Comparison of ENCODE assay signal across 31 mouse cellular contexts in genomic region chr9:123932911-123933675, GRCm38 (mm10). TPM values are rescaled to one million over a fixed set of nuclear protein-coding genes. Genes with fewer than 3 reads are reported as not detected.
DNase-seq lines count a peak whose midpoint lies in the region; ATAC-seq and TF ChIP-seq lines count a peak whose summit lies in the region.
"Had no signal": no experiment of that assay in that cellular context is flagged by ENCODE, and none has a peak within 500 bp of the region (broad histone marks: within the 10 kb centered on the region; RNA-seq: fewer than 3 reads in every experiment).

No protein-coding gene starts in this region.

- peaks cover 5% of the 10 kb centered on the region for H3K4me1 ChIP-seq in bone marrow, adult 2 months (ENCODE audit: control insufficient read depth, insufficient read depth, low read length)
- peaks cover 21% of the 10 kb centered on the region for H3K4me1 ChIP-seq in liver, postnatal 0 days (ENCODE audit: insufficient read depth)
- H3K4me1 ChIP-seq: hindbrain, embryonic 12.5 days; midbrain, embryonic 12.5 days had no signal

- no peak overlapping the region for H3K4me2 ChIP-seq in liver, postnatal 0 days (ENCODE audit: low read depth, low read length)
- H3K4me2 ChIP-seq: heart, embryonic 12.5 days; hindbrain, embryonic 12.5 days; midbrain, embryonic 12.5 days had no signal

- H3K9me3 ChIP-seq in liver, postnatal 0 days (ENCODE audit: low read length): no peaks in the 10 kb centered on the region
- H3K9me3 ChIP-seq: embryonic facial prominence, embryonic 10.5 days; heart, embryonic 12.5 days; hindbrain, embryonic 12.5 days; limb, embryonic 10.5 days; midbrain, embryonic 12.5 days had no signal

- ATAC-seq in liver, postnatal 0 days: no peak
- ATAC-seq: forebrain, embryonic 16.5 days had no signal

- DNase-seq in 416B (ENCODE audit: low read depth): peak; percentile 65
- peak; percentile 78 for DNase-seq in ES-CJ7 (ENCODE audit: low read depth, low spot score)
- no peak for DNase-seq in liver, postnatal 0 days
- no peak for DNase-seq in right cerebral cortex, postnatal 14 days
- no peak for DNase-seq in heart, postnatal 10 days
- no peak for DNase-seq in adrenal gland, adult 18-20 months (ENCODE audit: low spot score in 2 of 2)
- DNase-seq: adrenal gland, postnatal 14 days; cerebellum, adult 11 months; cerebellum, adult 9-11 months; gastrocnemius, postnatal 14 days; heart, adult 11 months; heart, postnatal 14 days; kidney, adult 8-10 months; kidney, postnatal 10 days; lung, postnatal 10 days; right cerebral cortex, postnatal 25 days had no signal

- no peak for TF ChIP-seq EP300 in liver, postnatal 0 days (IDR thresholded peaks at IDR 0.05; ENCODE audit: low read depth)

- TF ChIP-seq CTCF in bone marrow, adult 2 months (IDR thresholded peaks at IDR 0.05; ENCODE audit: control insufficient read depth, insufficient read depth, low read length): no peak
- TF ChIP-seq CTCF in liver, postnatal 0 days (IDR thresholded peaks at IDR 0.05; ENCODE audit: low read depth): no peak

- H3K27me3 ChIP-seq in liver, postnatal 0 days (ENCODE audit: insufficient read depth, low read length): no peaks in the 10 kb centered on the region
- H3K27me3 ChIP-seq: heart, embryonic 12.5 days; hindbrain, embryonic 12.5 days; midbrain, embryonic 12.5 days had no signal

- H3K36me3 ChIP-seq in liver, postnatal 0 days (replicated peaks; ENCODE audit: insufficient read depth, low read length): no peaks in the 10 kb centered on the region
- H3K36me3 ChIP-seq: embryonic facial prominence, embryonic 10.5 days; heart, embryonic 12.5 days; hindbrain, embryonic 12.5 days; limb, embryonic 10.5 days; midbrain, embryonic 12.5 days had no signal

- WGBS in bone marrow, adult 2 months: 65% methylated on average over 19 of the region's 19 CpGs
- WGBS in liver, postnatal 0 days (ENCODE audit: insufficient replicate concordance): 75% methylated on average over 19 of the region's 19 CpGs

- no peak overlapping the region for H3K9ac ChIP-seq in liver, postnatal 0 days (replicated peaks)
- H3K9ac ChIP-seq: heart, embryonic 12.5 days; hindbrain, embryonic 12.5 days; midbrain, embryonic 12.5 days had no signal

- H3K27ac ChIP-seq in bone marrow, adult 2 months (ENCODE audit: control insufficient read depth, insufficient read depth, low read depth, low read length, poor library complexity): peak overlapping the region; percentile 86
- peak overlapping the region; percentile 73 for H3K27ac ChIP-seq in liver, postnatal 0 days (ENCODE audit: low read depth)
- H3K27ac ChIP-seq: embryonic facial prominence, embryonic 10.5 days; hindbrain, embryonic 12.5 days; limb, embryonic 10.5 days; midbrain, embryonic 12.5 days had no signal

- intact Hi-C loops in heart, postnatal 10 days (cut with DNase I): no loop called here

- no peak for TF ChIP-seq POLR2A in bone marrow, adult 2 months (IDR thresholded peaks at IDR 0.05; ENCODE audit: borderline replicate concordance, control insufficient read depth, low read depth, low read length)

- no peak overlapping the region for H3K4me3 ChIP-seq in bone marrow, adult 2 months (replicated peaks; ENCODE audit: control insufficient read depth, low read depth, low read length)
- no peak overlapping the region for H3K4me3 ChIP-seq in liver, postnatal 0 days (ENCODE audit: low read depth, low read length)
- H3K4me3 ChIP-seq: embryonic facial prominence, embryonic 10.5 days; heart, embryonic 12.5 days; hindbrain, embryonic 12.5 days; limb, embryonic 10.5 days; midbrain, embryonic 12.5 days had no signal

RNA-seq across cellular contexts. Expression of gene Ccr1, which starts 35.4 kb away (rescaled TPM):
- polyA plus RNA-seq in bone marrow, adult 2 months (2011; ENCODE audit: insufficient read depth, insufficient read length, low replicate concordance, missing spikeins): 4.8 and 12.0 TPM in 2 replicates
- polyA plus RNA-seq in liver, postnatal 0 days (2015; fragmentation: Nextera tagmentation; extraction: Ambion mirVana): 2.9 and 3.0 TPM in 2 replicates
- 1 to 10 TPM; 1.3 to 1.7 TPM for total RNA-seq in heart, postnatal 10 days (2021)
- 1 to 10 TPM; 1.1 to 1.7 TPM for total RNA-seq in adrenal gland, adult 18-20 months (2021)

RNA-seq across cellular contexts. Expression of gene Ccr1l1, which starts 45.1 kb away (rescaled TPM):
- not detected in 2 replicates for polyA plus RNA-seq in bone marrow, adult 2 months (2011; ENCODE audit: insufficient read depth, insufficient read length, low replicate concordance, missing spikeins)
- 0.09 TPM in 1 of 2 replicates, not detected in the other for polyA plus RNA-seq in liver, postnatal 0 days (2015; fragmentation: Nextera tagmentation; extraction: Ambion mirVana)
- not detected for total RNA-seq in heart, postnatal 10 days (2021)
- not detected for total RNA-seq in adrenal gland, adult 18-20 months (2021)
- total RNA-seq: adrenal gland, postnatal 14 days; common myeloid progenitor, adult 5-6 weeks; gastrocnemius, postnatal 14 days; heart, postnatal 14 days; layer of hippocampus, postnatal 25 days; liver, adult 2 months; megakaryocyte progenitor cell, adult 5-6 weeks had no signal
- polyA plus RNA-seq: C2C12; embryonic facial prominence, embryonic 10.5 days; forebrain, embryonic 16.5 days; heart, embryonic 12.5 days; hindbrain, embryonic 12.5 days; intestine, embryonic 14.5 days; limb, embryonic 10.5 days; midbrain, embryonic 12.5 days; neural tube, embryonic 11.5 days; testis, adult 2 months had no signal

Comparison
In these comparisons a context has a peak if more than half of its experiments do, and no peak if none do; other contexts are left out.
1. DNase-seq: peak in 416B (single experiment) and ES-CJ7 (single experiment); none in liver, postnatal 0 days (single experiment), right cerebral cortex, postnatal 14 days (single experiment), heart, postnatal 10 days (0 of 2) and adrenal gland, adult 18-20 months (0 of 2).